Mouse (Mus musculus) forebrain, embryonic 11.5 days (tissue): ENCODE results near the gene Gps2. TPM values are rescaled to one million over a fixed set of nuclear protein-coding genes. Genes with fewer than 3 reads are reported as not detected.

Experiments
- ATAC-seq: fragments of 200-750 bp; cut with Nextera tagmentation; replicated peaks from 2 replicates; pipeline ENCODE4 v1.8.0; 2017; ENCODE audit warnings: moderate TSS enrichment; ENCODE audit not compliant: low FRiP score
- DNase-seq: peaks from one replicate; pipeline ENCODE4 v3.0.0-alpha.2; 2017; ENCODE audit warnings: low spot score
- H3K27ac ChIP-seq: fragments of 300-500 bp; sonication (generic); 2 replicates; pipeline ENCODE4 v1.5.1; 2014; ENCODE audit warnings: low read depth, low read length
- H3K27me3 ChIP-seq: fragments of 300-500 bp; sonication (generic); 2 replicates; pipeline ENCODE4 v1.6.1; 2014; ENCODE audit warnings: mild to moderate bottlenecking, low read length, mixed read lengths; ENCODE audit not compliant: control insufficient read depth, insufficient read depth
- H3K36me3 ChIP-seq: fragments of 300-500 bp; sonication (generic); 2 replicates; pipeline ENCODE4 v1.6.1; 2014; ENCODE audit warnings: mild to moderate bottlenecking, low read length, moderate library complexity, mixed read lengths; ENCODE audit not compliant: control insufficient read depth, insufficient read depth
- H3K4me1 ChIP-seq: fragments of 300-500 bp; sonication (generic); replicated peaks from 2 replicates; pipeline ENCODE4 v1.6.1; 2014; ENCODE audit warnings: low read length, mixed read lengths; ENCODE audit not compliant: control insufficient read depth, insufficient read depth
- H3K4me2 ChIP-seq: fragments of 300-500 bp; sonication (generic); 2 replicates; pipeline ENCODE4 v1.6.1; 2014; ENCODE audit warnings: low read depth, mild to moderate bottlenecking, low read length, moderate library complexity, mixed read lengths; ENCODE audit not compliant: severe bottlenecking
- H3K4me3 ChIP-seq: fragments of 300-500 bp; sonication (generic); 2 replicates; pipeline ENCODE4 v1.5.1; 2014; ENCODE audit warnings: low read depth, low read length
- H3K9ac ChIP-seq: fragments of 300-500 bp; sonication (generic); 2 replicates; pipeline ENCODE4 v1.6.1; 2014; ENCODE audit warnings: low read length
- H3K9me3 ChIP-seq: fragments of 300-500 bp; sonication (generic); 2 replicates; pipeline ENCODE4 v1.6.1; 2016; ENCODE audit warnings: low read length, mixed read lengths; ENCODE audit not compliant: control insufficient read depth
- WGBS: fragments of 180-500 bp; shearing (Covaris S2); extraction: QIAGEN DNeasy Blood & Tissue Kit; methylation state at CpG from one replicate; pipeline ENCODE4 v1.1.7; 2014; 5-methylcytosine and 5-hydroxymethylcytosine counted together
- microRNA-seq: library from miRNA; unstranded; fragments of <30 nt; microRNA quantifications from one replicate; pipeline ENCODE4, GENCODE M21; 2016; ENCODE audit not compliant: insufficient number of aligned reads
- polyA plus RNA-seq: library from polyadenylated mRNA; unstranded; fragments of >200 nt; fragmentation: Nextera tagmentation; extraction: Ambion mirVana; gene quantifications from 2 replicates; pipeline ENCODE4 v1.2.1, GENCODE M21; 2014

The Gps2 gene
- polyA plus RNA-seq, 1 experiment from 2014 or later, result 99.2 TPM

DNA sequence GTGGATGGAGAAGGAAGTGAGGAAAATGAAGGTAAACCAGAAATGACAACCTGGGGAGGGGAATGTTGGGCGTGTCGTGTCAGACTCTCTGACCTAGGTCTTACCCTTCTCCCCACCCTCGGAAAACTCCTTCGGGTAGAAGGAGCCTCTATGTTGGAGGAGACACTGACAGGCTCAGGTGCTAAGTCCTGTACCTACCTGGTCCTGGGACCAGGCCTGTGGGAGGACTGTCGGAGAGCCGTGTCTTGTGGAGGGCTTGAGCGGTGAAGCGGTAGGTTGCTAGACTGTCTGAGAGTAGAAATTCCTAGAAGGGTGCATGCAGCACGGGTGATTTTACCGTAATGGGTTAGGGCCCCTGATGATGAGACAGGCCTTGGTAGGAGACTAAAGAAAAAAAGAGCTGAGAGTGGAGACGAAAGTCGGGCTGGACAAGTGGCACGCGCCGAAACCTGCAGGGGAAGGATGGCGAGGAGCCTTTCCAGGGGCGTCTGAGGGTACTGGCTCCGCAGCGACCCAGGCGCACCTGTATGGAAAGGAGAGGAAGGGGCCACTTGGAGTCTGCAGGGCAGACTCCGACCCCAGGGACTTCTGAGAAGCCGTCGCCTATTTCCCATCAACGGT is 51.1 kb downstream of the Gps2 start, which contains the start of gene Cldn7:
Cldn7 (plus strand) TSS at position 130 of the 621 bp plus-strand sequence.
- H3K4me2 ChIP-seq, result no peak within 1 kb of the TSS
- ATAC-seq (no peak), DNase-seq (no peak)
- H3K9ac ChIP-seq, result no peak within 1 kb of the TSS
- H3K27me3 ChIP-seq, result peaks cover 50% of the 10 kb centered on the region
- WGBS, result 12% methylated on average over 24 of the region's 24 CpGs
- no peaks in the 10 kb centered on the region; the same call in 1 of the 2 replicates for H3K36me3 ChIP-seq
- no peaks in the 10 kb centered on the region for H3K9me3 ChIP-seq
- peaks cover 9% of the 10 kb centered on the region for H3K4me1 ChIP-seq
- H3K27ac ChIP-seq, result no peak within 1 kb of the TSS
- H3K4me3 ChIP-seq, result 0 out of 2 replicates have a peak within 1 kb of the TSS, but pooled peaks have one; percentile 6

GRCm38 (mm10) chr11:69965271-69966005 is 51.8 kb downstream of the Gps2 start:
- H3K27me3 ChIP-seq, result peaks cover 50% of the 10 kb centered on the region
- peak overlapping the region; percentile 19; the same call in 1 of the 2 replicates for H3K4me3 ChIP-seq
- H3K9ac ChIP-seq, result no peak overlapping the region
- no peak overlapping the region for H3K4me2 ChIP-seq
- no peaks in the 10 kb centered on the region; the same call in 1 of the 2 replicates for H3K36me3 ChIP-seq
- H3K27ac ChIP-seq, result no peak overlapping the region
- 1% methylated on average over 49 of the region's 49 CpGs for WGBS
- peaks cover 9% of the 10 kb centered on the region for H3K4me1 ChIP-seq
- peak; percentile 57 for DNase-seq
- no peaks in the 10 kb centered on the region for H3K9me3 ChIP-seq
- no peak for ATAC-seq

Small RNAs within 50 kb of the gene (microRNA-seq; reads per million reads assigned to microRNA genes)
- not detected for gene Mir6924

Other genes with a start within 250 kb of the Gps2 start
- gene Cd68, start 247.7 kb upstream of the Gps2 start, polyA plus RNA-seq, result 6.3 and 6.4 TPM in 2 replicates
- gene Eif4a1, start 241.5 kb upstream of the Gps2 start, polyA plus RNA-seq, result 827 and 855 TPM in 2 replicates
- 110 and 117 TPM in 2 replicates for gene Senp3, start 231.8 kb upstream of the Gps2 start, polyA plus RNA-seq
- gene Tnfsf13, start 228.1 kb upstream of the Gps2 start, polyA plus RNA-seq, result not detected in 2 replicates
- 2.4 TPM in 2 replicates for gene Tnfsf12, start 218.0 kb upstream of the Gps2 start, polyA plus RNA-seq
- 0.60 and 1.2 TPM in 2 replicates for gene Tnfsfm13, start 217.8 kb upstream of the Gps2 start, polyA plus RNA-seq
- 61.2 and 65.7 TPM in 2 replicates for gene Polr2a, start 155.3 kb upstream of the Gps2 start, polyA plus RNA-seq
- not detected in 2 replicates for gene Slc35g3, start 151.9 kb upstream of the Gps2 start, polyA plus RNA-seq
- gene Zbtb4, start 148.0 kb upstream of the Gps2 start, polyA plus RNA-seq, result 1.1 and 1.4 TPM in 2 replicates
- 0.73 and 1.1 TPM in 2 replicates for gene Chrnb1, start 117.9 kb upstream of the Gps2 start, polyA plus RNA-seq
- gene Fgf11, start 112.0 kb upstream of the Gps2 start, polyA plus RNA-seq, result 1.3 and 1.7 TPM in 2 replicates
- 0.32 and 0.65 TPM in 2 replicates for gene Tmem102, start 108.3 kb upstream of the Gps2 start, polyA plus RNA-seq
- not detected in 2 replicates for gene Gm39566, start 98.6 kb upstream of the Gps2 start, polyA plus RNA-seq
- gene Spem2, start 95.4 kb upstream of the Gps2 start, polyA plus RNA-seq, result not detected in 2 replicates
- 0.53 TPM in 1 of 2 replicates, not detected in the other for gene Spem1, start 91.7 kb upstream of the Gps2 start, polyA plus RNA-seq
- 11.0 and 11.1 TPM in 2 replicates for gene Nlgn2, start 76.1 kb upstream of the Gps2 start, polyA plus RNA-seq
- 250 and 283 TPM in 2 replicates for gene Tmem256, start 75.4 kb upstream of the Gps2 start, polyA plus RNA-seq
- 64.6 and 71.9 TPM in 2 replicates for gene Plscr3, start 67.5 kb upstream of the Gps2 start, polyA plus RNA-seq
- 0.73 TPM in 2 replicates for gene Tnk1, start 55.2 kb upstream of the Gps2 start, polyA plus RNA-seq
- 0.40 TPM in 1 of 2 replicates, not detected in the other for gene Tmem95, start 35.9 kb upstream of the Gps2 start, polyA plus RNA-seq
- 2.9 and 3.0 TPM in 2 replicates for gene Kctd11, start 32.5 kb upstream of the Gps2 start, polyA plus RNA-seq
- 0.52 and 0.75 TPM in 2 replicates for gene Acap1, start 18.3 kb upstream of the Gps2 start, polyA plus RNA-seq
- gene 2810408A11Rik, start 12.9 kb upstream of the Gps2 start, polyA plus RNA-seq, result 17.2 and 17.6 TPM in 2 replicates
- gene Neurl4, start 12.8 kb upstream of the Gps2 start, polyA plus RNA-seq, result 16.4 and 23.0 TPM in 2 replicates
- gene Eif5a, start 8.1 kb downstream of the Gps2 start, polyA plus RNA-seq, result 2,045 and 2,063 TPM in 2 replicates
- gene Ybx2, start 21.9 kb downstream of the Gps2 start, polyA plus RNA-seq, result 7.1 and 10.1 TPM in 2 replicates
- gene Slc2a4, start 34.3 kb downstream of the Gps2 start, polyA plus RNA-seq, result 13.7 and 14.8 TPM in 2 replicates
- 3.2 and 6.4 TPM in 2 replicates for gene Cldn7, start 50.9 kb downstream of the Gps2 start, polyA plus RNA-seq
- gene Ctdnep1, start 67.3 kb downstream of the Gps2 start, polyA plus RNA-seq, result 20.4 and 28.0 TPM in 2 replicates
- gene Elp5, start 68.6 kb downstream of the Gps2 start, polyA plus RNA-seq, result 144 and 156 TPM in 2 replicates
- gene Gabarap, start 77.3 kb downstream of the Gps2 start, polyA plus RNA-seq, result 472 and 477 TPM in 2 replicates
- gene Phf23, start 81.9 kb downstream of the Gps2 start, polyA plus RNA-seq, result 61.4 and 63.0 TPM in 2 replicates
- gene Dvl2, start 86.7 kb downstream of the Gps2 start, polyA plus RNA-seq, result 43.9 and 47.6 TPM in 2 replicates
- gene Acadvl, start 101.5 kb downstream of the Gps2 start, polyA plus RNA-seq, result 44.0 and 47.6 TPM in 2 replicates
- 18.2 and 21.5 TPM in 2 replicates for gene Dlg4, start 103.1 kb downstream of the Gps2 start, polyA plus RNA-seq
- 0.88 and 0.99 TPM in 2 replicates for gene Asgr1, start 140.2 kb downstream of the Gps2 start, polyA plus RNA-seq
- gene Asgr2, start 178.8 kb downstream of the Gps2 start, polyA plus RNA-seq, result not detected in 2 replicates
- not detected in 2 replicates for gene Mgl2, start 216.4 kb downstream of the Gps2 start, polyA plus RNA-seq
- gene Clec10a, start 242.3 kb downstream of the Gps2 start, polyA plus RNA-seq, result 0.44 TPM in 1 of 2 replicates, not detected in the other